Mouse (Mus musculus) CD4-positive, CD25-positive, alpha-beta regulatory T cell, adult 2 months (primary cell): ENCODE results near the gene Nalcn.
"Not testable (repeated sequence)": the region's sequence is repeated elsewhere in the genome, so short reads cannot be mapped to it uniquely, and the experiment has no call there.

Experiments
- DNase-seq: peaks from one replicate; pipeline ENCODE4 v3.0.0-alpha.2; 2012; ENCODE audit warnings: low read depth, low spot score

Nalcn gene

DNA sequence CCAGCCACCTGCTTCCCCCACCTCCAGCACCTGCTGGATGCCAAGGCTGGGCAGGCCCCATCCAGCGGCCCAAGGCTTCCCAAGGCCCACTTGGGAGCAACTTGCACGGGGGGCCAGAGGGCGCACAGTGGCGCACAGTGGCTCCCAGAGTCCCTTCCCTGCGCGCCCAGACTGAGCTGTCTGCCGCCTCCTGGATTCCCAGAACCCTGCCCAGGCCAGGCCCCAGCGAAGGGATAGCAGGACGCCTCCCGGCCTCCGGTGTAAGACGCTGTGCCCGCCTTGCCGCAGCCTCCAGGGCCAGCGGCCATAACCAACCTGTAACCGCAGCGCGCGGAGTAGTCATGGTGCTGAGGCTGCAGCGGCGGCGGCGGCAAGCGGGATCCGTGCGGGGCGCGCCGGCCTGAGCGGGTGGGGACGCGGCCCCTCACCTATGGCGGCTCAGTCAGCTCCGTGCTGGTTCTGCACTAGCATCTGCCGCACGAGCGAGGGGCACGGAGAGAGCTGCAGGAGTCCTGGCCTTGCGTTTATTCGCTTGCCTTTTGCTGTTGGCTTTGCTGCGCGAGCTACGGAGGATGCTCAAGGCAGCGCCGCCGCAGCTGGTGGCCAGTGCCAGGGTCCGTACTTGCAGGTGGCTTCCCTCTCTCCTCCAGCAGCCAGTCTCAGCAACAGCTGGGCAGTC lies at the start of gene Nalcn:
Gene Nalcn (minus strand): TSS at position 644 of the 679 bp plus-strand sequence.
- no peak for DNase-seq

DNA sequence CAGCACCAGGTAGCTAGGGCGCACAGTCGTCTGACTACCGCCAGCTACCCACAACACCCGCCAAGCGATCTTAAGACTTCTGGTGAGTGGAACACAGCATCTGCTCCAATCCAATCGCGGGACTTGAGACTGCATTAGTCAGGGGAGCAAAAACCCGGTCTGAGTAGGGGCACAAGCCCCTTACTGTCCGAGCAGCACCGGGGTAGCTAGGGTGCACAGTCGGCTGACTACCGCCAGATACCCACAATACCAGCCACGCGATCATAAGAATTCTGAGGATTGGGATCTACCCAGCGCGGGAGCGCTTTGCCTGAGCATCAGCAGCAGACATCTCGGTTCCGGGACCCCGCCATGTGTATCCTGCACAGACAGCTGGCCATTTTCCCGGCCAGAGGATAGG lies 44.1 kb upstream of the Nalcn start:
- not testable (repeated sequence) for DNase-seq

DNA sequence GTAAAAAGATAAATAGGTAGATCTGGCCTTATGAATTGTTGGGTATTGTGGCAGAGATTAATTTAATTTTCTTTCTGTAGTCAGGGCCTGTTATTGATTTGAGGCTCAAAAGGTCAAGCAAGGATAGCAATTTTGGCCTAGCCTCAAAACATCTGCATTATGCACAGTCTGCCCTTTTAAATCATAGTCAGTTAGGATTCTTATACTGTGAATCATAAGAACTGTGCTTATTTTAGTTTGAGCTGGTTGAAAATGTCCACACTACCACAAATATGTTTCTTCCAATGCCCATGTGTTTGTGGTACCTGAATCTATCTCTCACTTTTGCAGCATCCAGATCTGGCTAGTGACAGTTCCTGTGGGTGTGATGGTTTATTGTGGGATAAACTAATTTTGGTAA lies 37.5 kb upstream of the Nalcn start:
- DNase-seq, result no peak

DNA sequence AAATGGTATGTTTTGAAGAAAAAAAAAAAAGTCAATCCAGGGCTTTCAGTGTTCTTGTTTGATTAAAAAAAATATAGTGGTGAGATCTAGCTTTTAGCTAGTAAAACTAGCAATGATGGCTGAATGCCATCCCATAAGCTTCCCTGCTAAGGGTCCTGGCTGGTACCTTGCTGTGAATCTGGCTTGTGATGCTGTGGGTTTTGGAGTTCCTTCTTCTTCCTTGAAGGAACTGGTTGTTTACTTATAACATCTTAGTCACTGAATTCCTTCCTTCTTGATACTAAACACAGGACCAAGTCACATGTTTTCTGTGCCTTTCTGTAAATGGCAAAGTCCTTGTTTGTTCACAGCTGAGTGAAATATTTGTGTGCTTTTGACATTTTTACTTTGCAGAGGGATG lies 36.3 kb upstream of the Nalcn start:
- no peak for DNase-seq

DNA sequence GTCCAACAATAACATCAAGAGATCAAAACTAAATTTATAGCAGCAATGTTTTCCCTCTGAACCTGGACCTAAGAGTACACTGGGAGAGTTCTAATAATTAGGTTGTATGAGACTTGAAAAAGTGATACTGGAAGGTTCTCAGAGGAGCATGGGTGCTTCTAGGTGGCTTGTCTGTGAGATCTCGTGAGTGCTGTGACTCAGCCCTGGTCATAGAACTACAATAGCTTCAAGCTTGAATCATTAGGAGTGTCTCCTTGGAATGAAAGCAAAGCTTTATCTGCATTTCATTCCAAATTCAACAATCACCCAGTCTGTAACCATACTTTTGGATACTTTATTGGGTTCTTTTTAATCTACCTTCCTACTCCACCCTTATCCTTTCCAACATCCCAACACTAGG lies 35.4 kb upstream of the Nalcn start:
- no peak for DNase-seq

DNA sequence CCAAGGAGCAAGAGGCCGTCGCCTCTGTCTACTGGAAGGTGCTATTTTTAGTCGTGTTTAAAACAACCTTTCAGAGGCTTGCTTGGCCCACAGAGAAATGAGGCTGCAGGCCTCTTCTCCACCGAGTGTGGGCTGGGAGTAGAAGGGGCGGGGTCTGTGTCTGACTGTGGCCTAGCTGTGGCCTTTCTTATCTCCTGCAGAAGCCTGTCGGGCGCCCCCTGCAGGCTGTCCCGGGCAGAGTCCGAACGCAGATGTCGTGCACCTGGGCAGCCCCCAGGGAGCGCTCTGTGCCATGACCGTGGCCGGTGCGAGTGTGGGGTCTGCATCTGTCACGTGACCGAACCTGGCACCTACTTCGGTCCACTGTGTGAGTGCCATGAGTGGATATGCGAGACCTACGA lies 34.1 kb upstream of the Nalcn start:
- peak; percentile 1 for DNase-seq

DNA sequence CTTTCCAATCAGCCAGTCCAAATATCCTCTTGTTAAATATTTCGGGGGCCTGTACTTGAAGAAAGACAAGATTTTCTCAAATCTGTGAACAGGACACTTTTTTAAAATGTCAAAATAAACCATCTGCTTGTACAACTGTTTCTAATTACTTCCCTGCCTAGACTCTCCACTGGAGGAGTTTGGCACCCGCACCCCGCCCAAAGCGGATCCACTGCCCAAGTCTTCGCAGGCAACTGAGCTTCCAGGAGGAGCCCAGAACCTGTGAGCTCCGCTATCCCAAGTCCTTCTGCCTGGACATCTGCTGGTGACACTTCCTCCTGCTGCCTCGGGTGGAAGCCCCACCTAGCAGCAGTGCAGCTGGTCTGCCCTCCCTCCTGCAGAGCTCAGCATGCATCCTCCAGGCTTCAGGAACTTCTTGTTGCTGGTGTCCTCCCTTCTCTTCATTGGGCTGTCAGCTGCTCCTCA lies 33.0 kb upstream of the Nalcn start, which contains the start of gene Itgbl1:
Gene Itgbl1 (plus strand): TSS at position 51 of the 465 bp plus-strand sequence.
- DNase-seq, result no peak

DNA sequence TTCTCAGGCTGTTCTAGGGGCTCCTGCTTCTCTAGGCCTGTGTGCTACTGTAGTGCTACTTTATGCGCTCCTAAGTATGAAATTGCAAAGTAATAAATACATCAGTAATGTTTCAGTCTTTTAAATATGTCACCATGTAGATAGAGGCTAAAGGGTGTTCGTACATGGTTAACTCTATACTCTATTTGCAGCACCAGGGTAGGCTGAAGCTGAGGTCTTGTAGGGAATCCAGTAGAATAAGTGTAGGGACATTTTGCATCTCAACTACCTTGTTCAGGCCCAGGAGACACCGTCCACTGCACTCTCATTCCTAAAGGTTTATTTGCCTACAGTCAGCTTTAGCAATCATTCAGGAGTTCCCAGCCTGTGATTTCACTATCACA lies 227 bp upstream of the Nalcn start:
- no peak for DNase-seq

DNA sequence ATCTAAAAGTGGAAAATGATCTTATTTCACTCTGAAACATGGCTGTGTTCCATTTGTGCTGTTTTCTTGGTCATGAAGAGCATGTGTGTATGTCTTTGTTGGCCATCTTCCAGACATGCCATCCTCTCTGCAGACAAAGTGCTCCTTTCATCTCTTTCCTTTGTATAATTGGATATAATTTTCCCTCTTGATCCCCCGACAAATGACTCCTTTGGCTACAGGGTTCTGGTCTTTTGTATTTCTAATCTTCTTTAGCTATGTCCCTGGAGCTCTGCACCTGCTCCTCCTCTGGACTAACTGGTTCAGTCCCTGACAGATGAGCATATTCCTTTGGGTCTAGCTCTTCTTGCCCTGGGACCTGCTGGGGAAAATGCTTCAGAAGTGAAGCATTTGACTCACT lies 4.0 kb downstream of the Nalcn start:
- DNase-seq, result no peak

DNA sequence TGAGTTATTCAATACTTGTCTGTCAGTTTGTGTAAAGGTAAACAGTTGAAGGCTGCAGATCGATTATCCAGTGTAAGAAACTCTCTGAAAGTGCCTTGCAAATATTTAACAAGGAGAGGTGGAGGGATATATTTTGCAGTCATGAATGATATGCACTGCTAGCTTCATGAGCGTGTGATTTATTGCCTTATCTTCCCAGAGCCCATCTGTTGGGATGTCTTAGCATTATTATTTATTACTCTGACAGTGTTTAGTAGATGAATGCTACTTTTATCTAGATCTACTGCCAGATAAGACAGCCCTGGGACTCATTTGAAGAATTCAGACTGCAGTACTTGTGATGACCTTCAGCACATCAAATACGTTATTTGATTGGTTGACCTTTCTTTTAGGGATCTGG lies 31.7 kb downstream of the Nalcn start:
- DNase-seq, result no peak

DNA sequence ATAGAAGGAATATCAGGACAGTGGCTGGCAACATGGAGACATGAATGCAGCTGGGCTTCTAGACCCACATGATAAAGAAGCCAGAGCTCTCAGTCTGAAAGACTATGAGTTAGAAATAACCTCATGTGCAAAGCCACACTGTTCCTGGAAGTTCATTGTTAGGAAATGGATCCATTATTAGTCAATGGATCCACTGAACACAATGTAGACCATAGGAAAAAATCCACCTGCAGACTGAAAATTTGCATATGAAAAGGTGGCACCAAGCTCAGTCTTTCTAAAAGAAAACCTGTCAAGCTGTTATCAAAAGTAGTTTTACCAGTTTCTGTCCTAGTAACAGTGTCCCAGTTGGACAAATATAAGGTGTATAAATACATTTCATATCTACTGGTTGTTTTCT lies 39.5 kb downstream of the Nalcn start:
- DNase-seq, result no peak

DNA sequence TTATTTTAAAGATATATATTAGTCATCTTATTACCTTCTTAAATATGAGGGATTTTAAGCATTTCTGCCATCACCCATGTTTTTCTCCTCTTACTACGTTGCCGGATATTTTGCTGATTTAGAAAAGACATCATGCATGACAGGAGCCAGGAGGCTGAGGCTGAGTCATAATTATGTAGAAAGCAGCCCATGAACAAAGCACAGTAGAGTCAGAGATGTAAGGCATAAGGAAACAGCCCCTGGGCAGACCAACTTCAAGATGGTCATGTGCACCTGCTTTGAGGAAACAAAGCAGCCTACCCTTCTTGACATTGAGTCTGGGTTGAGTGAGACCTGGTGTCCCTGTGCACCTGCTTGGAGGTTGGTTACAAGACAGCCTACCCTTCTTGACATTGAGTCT lies 44.5 kb downstream of the Nalcn start:
- DNase-seq, result no peak

DNA sequence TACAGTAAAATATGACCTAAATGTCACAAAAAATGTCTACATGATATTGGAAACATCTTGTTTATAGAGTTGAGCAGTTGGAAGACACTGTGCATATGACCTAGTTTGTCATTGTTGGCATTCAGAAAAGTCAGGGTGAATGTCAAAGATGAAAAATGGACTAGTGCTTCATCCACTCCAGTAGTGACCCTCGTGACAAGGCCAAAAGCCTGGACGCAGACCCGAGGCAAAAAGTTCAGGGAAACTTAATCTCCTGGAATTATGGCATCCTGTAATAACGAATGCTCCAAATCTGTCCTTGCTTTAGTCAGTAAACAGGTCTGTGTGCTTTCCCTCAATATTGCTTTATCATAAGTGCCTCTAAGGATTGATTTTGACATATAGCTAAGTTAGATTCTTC lies 51.6 kb downstream of the Nalcn start:
- DNase-seq, result no peak

DNA sequence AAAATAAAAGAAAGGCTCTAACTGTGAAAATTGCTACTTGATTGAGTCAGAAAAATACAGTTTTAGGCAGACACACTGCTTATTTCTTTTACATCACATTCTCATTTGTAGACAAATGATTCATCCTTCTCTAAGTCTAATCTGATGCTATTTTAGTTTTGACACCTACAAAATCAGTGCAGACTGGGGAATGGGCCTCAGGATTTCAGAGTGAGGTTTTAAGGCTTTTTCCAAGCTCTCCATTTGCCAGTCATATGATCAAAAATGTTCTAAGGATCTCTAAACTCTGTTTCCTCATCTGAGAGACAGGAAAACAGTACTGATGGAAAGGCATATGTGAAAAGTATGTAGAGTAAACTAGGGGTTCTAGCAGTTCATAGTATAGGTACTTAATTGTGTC lies 52.0 kb downstream of the Nalcn start:
- no peak for DNase-seq

DNA sequence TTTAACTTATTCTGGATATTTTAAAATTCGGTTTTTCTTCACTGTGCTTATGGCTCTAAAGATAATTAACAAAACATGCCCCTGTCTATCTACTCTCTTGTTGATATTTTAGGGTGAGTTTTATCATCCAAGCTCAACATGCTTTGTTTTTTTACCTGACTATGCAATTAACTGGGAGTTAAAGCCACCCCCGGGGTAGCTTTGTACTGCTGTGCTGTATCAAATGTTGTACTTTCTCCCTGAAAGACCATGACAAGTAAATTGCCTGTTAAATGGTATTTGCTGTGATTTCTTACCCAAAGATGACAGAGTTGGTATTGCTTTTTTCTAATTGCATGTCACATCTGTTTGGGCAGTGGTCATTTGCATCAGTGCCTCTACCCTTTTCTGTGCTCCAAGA lies 60.3 kb downstream of the Nalcn start:
- DNase-seq, result no peak

DNA sequence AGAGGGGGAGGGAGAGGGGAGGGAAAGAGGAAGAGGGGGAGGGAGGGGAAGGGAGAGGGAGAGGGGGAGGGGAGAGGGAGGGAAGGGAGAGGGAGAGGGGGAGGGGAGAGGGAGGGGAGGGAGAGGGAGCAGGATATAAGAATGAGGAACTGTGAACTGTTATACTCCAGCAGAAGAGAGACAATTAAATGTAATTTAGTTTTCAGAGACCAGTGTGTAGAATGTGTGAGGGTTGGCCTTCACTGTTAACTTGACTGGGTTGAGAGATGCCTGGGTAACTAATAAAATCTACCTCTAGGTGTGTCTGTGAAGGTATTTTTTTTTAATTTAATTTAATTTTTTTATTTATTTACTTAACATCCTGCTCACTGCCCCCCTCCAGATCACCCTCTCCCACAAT lies 71.4 kb downstream of the Nalcn start:
- no peak for DNase-seq

DNA sequence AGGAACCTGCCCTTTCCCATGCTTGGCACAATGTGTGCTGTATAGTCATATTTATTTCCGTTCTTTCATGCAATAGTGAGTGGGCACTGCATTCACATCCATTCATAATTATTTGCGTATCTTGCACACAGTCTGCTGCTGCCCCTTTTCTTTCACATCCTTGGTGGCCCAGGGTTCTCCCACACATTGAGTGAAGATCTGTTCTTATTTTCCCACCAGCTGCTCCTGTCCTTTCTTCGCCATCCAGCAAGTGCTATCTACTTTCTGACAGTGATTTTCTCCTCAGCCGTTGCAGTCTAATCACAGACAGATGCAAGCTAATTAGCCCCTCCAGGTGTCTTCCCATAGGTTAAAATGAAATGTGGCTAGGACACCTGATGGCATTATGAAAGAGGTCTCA lies 72.0 kb downstream of the Nalcn start:
- DNase-seq, result no peak

DNA sequence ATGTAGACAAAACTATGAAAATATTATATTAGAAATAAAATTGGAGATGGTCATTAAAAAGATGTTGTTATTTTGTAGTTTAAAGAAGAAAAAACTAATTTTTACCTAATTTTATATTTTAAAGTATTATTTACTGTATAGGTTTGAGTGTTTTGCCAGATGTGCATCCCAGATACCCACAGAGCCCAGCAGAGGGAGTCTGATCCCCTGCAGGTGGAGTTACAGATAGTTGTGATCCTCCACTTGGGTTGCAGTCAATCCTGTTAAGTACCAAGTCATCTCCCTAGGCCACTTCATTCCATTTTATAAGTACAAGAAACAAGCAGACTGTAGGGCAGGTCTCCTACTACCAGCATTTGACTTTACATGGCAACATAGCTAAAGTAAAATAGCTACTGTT lies 84.6 kb downstream of the Nalcn start:
- no peak for DNase-seq

DNA sequence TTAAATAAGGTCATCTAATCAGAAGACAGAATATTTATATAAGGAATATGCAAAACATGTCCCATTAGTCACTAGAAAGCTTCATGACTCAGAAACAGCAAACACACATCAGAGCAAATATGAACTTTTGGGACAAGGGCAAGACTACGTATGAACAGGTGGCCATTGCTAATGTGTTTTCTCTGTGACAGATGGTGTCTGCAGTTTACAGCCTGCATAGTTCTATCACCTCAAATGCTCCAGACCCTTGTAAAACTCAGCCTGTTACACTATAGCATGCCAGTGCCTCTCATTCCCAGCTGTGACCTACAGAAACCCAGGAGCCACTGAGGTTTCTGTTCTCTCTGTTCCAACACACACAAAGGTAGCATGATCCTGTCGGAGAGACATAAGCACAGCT lies 91.3 kb downstream of the Nalcn start:
- no peak for DNase-seq

DNA sequence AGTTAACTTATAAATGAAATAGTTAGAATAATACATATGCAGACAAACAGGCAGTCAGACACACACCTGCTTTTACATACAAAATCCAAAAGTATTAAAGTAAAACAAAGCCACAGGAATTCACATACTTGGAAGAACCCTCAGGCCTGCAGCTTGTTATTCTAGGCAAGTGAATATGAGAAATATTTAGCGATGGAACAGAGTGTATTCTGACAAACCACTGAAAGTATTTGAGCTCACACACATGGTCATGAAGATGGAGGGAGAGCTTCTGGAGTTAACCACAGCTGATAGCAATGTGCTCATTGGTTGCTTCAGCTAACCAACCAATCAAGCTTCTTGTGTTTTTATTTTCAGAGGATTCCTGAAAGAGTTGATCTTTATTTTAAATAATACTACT lies 93.9 kb downstream of the Nalcn start:
- no peak for DNase-seq

DNA sequence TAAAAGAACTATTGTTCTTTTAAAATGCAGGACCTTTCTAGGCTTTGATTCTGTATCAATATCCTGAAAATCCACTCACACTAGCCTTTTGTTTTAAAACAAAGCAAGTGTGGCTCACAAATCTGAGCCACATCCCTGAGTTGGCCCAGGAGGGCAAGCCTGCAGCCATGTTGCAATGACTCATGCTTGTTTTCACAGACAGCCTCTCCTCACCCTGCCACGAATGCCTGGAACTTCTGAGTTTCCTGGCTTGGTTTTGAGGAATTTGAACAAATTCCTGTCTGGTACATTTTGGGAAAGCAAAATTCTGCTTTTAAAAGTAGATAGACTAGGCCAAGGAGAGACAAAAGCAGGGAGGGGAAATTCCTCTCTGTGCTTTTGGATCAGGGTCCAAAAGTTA lies 95.7 kb downstream of the Nalcn start:
- DNase-seq, result no peak

DNA sequence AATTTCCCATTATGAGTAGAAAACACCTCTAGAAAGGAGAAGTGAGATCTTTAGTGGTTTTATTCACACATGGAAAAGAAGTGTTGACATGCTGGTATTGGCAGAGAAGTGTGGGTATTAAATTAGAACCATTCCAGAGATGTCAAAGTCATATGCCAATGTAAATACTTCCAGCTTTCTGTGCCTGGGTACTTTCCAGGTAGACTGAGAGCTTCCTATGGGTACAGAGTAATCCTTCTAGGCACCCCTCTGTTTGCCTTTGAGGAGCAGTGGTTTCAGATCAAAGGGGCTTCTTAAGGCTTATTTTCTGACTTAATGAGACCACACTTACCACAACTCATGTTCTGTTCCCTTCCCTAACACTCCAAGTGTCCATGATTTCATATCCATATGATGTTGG lies 97.8 kb downstream of the Nalcn start:
- no peak for DNase-seq

DNA sequence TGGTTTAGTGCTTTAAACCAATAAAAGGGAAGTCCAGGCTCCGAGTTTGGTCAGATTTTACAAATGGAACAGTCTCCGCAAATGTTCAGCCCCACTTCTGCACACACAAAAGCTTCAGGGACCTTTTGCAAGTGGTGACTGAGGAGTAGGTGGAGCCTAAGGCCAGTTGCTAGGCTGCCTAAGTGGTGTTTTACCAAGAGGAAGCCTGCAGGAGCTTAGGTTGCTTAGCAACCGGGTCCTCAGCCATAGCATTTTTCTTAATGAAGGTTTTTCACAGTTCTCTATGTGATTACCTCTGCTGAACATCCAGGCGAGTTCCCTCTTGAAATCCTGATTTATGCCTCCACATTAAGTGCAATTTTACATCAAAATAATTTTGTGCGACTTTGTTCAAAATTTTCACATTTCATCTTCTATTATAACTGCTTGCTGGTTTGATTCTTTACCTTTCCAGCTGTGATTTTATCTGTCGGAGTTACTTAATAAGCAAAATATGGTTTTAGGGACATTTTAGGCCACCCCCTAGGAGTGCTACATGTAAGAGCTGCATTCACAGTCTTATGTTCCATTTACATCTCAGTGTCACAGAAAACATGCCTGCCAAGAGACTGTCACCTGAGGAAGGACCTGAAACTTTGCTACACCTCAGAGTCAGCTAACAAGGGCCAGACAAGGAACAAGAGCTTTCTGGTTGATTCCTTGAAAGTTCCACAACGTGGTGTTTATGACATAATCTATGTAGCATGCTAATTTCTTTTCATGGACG lies 113.4 kb downstream of the Nalcn start:
- no peak for DNase-seq
